Mouse (Mus musculus): Measurements from ENCODE around the gene Shc3.
A peak's percentile ranks its signal among the peaks of the same experiment; 100 is the strongest.

Shc3 gene

DNA sequence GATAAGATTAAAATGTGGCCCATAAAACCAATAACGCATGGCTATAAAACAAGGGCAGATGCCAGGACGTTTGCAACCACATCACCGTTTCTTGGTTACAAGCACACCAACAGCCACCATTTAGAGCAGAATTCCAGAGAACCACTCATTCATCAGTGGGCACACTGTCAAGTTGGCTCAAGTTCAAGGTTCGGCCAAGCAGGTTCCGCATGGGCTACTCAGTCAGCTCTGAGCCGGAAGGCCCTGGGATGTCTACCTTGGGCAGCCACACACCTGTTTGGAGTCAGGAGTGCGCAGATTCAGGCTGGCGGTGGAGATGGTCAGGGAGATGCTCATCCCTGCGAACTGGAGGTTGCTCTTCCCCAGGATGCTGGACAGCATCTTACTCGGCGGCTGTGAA lies 89.4 kb downstream of the Shc3 start:
- peak; percentile 76 for DNase-seq

DNA sequence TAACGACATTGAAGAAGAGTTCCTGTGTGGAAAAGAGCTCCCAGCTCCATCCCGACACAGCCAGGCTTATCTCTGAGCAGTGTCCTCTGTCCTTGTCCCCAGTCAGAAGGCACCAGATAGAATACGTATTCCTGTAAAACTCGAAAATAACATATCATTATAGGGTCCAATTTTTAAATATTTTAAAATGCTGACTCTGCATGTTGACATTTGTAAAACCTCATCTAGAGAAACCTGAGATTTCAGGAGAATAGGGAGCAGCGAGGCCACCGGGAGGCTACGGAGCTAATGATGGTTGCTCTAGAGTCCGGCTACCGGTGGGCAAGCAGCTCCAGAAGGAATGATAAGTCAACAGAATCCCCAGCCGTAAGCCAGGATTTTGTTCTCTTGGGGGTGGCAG lies 92.2 kb downstream of the Shc3 start:
- DNase-seq = no peak

- no peak for DNase-seq
These were observed 100.4 kb downstream of the Shc3 start for GRCm38 (mm10) chr13:51468697-51469250.

DNA sequence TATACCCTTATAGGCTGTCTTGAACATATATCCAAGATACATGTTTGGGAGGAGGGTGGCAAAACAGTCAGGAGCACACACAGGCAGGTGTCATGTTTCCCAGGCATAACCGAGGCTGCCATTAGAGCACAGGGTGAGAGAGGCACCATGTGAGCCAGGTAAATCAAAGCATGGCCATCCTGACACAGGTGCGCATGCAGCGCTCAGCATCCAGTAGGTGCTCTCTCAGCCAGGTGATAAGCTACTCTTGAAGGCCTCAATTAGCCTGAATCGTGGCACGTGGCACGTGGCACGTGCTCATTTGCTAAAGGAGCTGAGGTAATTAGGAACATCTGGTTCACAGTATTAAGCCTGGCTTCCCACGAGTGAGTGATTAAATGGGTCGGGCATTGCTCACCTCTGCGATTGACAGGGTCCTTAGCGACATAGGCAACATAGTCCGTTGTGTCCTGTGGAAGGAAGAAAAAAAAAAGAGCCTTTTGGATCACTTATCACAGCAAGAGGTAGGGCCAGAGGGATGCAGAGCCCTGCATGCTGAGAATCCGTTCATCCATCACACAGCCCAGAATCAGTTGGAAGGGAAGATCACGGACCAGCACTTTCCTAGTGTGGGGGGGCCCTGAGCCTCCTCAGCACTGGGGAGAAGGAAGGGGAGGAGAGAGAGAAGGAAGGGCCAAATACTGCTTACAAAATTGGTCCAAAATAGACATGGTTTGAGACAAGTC lies 102.9 kb downstream of the Shc3 start:
- DNase-seq = no peak

DNA sequence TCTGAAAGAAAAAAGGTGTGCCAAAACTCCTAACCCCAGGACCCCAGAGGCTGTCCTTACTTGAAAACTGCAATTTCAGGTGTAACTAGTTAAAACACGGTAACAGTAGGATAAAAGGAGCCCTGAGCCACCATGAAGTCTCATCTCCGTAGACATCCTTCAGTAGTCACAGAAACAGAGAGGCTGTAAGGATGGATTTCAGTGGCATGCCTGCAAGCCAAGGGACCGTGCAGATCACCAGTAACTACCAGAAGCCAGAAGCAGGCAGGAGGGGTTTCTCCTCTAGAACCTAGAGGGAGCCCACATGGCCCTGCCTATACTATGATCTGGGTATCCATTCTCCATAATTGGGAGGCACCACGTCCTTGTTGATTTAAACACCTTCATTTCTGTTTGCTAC lies 104.9 kb downstream of the Shc3 start:
- no peak for DNase-seq

DNA sequence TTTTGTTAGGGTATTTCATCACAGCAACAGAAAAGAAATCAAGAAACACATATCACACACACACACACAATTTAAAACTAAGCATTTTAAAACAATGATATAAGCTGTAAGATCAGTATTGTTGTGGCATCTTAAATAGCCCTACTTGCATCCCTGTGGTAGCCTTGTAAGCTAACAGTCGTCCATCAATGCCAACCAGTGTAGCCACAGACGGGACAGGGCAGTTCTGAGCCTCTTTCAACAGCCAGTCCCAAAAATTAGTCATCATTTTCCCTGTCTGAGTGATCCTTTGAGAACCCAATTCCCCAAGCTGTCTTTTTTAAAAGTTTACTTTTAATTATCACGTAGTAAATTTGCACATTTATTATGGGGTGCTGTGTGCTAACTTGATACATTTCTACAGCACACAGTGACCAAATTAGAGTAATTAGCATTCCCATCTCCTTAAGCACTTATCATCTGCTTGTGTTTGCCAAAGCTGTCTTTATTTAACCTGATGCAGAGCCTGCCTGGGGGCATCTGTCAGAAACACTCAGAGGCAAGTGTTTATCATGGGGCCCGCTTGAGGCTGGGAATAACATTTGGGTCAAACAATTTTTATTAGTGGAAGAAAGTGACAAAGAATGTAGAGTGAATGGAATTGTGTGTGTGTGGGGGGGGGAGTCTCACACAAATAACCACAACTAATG lies 112.9 kb downstream of the Shc3 start:
- no peak for DNase-seq

GRCm38 (mm10) chr13:51446550-51446949 lies 122.7 kb downstream of the Shc3 start:
- no peak for DNase-seq

DNA sequence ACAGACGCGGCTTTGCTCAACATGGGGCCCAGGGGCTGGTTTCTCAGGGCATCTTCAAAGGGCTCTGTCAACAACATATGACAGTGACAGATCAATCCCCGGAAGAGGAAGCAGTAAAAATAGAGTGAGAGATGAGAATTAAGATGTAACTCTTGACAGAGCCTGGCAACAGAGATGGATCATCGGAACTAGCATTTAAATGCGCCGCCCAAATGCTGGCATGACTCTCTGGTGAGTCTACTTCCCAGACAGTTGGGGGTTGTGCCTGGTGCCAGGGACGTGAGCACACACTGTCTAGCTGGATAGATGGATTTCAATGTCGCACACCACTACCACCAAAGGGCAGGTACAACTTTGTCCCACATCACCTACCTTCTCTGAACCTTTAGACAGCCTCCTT lies 126.3 kb downstream of the Shc3 start:
- no peak for DNase-seq

DNA sequence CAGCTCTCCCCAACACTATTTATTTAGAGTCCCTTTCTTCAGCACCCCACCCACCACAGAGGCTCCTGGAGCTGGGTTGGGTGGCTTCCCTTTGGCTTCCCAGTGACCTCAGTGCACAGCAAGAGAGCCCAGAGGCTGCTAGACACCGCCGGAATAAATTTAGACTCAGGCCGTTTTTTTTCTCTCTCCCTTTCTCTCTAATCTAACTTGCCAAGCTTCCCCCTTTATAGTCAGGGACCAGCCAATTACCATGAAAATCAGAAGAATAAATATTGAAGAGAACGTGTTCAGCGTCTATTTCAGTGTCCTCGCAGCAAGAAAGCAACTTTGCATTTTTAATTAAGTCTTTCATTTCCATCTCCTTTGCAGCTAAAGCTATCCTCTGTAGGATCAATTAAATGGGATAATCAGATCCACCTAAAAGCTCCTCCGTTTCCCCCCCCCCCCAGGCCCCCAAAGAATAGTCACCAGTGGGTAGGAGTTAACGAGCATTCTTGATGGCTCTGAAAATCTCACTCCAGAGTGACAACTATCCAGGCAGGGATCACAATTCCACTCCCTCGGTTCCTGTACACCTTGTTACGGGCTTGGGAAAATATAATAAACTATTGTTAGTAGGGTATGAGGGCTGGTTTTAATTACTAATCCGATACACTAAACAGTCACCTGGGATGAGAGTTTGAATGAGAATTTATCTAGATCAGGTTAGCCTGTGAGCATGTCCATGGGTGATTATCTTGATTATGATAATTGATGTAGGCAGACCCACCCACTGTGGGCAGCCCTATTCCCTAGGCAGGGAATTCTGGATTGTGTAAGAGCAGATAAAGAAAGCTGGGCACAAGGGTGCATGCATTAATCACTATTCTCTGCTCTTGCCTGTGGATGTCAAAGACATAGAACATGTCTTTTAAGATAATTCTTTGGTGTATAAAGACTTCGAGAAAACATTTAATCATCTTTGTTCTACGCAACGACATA lies 131.8 kb downstream of the Shc3 start:
- DNase-seq = no peak

GRCm38 (mm10) chr13:51435146-51435545 lies 134.1 kb downstream of the Shc3 start:
- DNase-seq = peak; percentile 71

DNA sequence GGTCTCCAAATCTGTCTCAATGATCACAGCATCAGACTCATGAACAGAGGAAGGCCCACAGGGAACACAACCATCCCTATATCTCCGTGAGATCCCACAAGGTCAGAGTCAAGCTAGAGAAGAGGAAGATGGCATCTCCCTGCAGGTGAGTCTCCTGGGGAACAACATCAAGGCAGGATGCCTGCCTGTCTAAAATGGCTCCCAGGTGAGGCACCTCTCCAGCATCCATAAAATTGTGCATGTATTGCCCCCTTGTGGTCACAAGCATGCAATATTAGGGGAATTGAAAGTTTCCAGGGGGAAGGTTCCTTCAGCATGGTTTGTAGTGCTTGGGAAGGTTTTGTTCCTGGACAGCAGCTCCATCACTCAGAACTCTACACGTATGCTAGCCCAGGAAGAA lies 134.8 kb downstream of the Shc3 start:
- DNase-seq = no peak

GRCm38 (mm10) chr13:51433371-51433770 lies 135.8 kb downstream of the Shc3 start:
- no peak for DNase-seq

- no peak for DNase-seq
These were observed 143.4 kb downstream of the Shc3 start for GRCm38 (mm10) chr13:51425662-51426443.

- DNase-seq = peak; percentile 80
These were observed 144.6 kb downstream of the Shc3 start for GRCm38 (mm10) chr13:51424647-51425046.

- DNase-seq = no peak
These were observed 145.6 kb downstream of the Shc3 start for GRCm38 (mm10) chr13:51423647-51424046.

DNA sequence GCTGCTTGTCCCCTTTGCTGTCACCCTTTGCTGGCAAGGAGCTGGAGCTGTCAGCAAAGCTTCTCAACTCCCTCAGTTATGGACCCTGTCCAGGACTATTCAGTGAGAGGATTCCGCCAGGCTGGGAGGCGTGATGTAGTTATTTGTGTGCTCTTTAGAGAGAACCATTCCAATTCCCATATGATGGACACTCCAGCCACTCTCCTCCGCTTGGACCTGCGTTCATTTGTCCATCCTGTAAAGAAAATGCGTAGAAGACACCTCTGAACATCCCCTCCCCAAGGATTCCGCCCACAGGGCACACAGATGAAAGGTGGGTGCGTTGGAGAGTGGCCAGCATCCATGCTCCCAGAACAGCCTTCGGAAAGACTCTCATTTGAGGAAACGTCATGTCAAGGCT lies 148.4 kb downstream of the Shc3 start:
- DNase-seq = no peak

GRCm38 (mm10) chr13:51419501-51419900 lies 149.7 kb downstream of the Shc3 start:
- no peak for DNase-seq

DNA sequence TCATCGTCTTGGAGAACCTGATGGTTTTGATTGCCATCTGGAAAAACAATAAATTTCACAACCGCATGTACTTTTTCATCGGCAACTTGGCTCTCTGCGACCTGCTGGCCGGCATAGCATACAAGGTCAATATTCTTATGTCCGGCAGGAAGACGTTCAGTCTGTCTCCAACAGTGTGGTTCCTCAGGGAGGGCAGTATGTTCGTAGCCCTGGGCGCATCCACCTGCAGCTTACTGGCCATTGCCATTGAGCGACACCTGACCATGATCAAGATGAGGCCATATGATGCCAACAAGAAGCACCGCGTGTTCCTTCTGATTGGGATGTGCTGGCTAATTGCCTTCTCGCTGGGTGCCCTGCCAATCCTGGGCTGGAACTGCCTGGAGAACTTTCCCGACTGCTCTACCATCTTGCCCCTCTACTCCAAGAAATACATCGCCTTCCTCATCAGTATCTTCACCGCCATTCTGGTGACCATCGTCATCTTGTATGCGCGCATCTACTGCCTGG lies 150.2 kb downstream of the Shc3 start:
- DNase-seq = no peak

- peak; percentile 95 for DNase-seq
These were observed 150.8 kb downstream of the Shc3 start for GRCm38 (mm10) chr13:51418268-51418941.

DNA sequence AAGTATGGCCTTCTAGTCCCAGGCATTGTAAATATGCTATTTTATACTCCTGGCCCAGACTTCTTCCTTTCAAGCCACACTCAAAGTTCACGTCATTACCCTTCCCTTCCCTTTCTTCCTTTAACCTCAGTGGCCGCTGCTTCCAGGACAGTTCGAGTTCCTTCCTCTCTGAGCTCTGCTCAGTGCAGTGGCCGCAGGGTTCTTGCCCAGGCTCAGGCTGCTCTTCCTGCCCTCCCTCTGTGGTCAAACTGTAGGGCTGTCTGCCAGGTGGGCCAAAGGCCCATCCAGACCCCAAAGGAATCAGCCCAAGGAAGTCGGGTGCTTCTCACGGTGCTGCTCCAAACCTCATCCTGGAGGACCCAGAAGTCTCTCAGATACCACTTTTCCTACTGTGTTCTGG lies 151.4 kb downstream of the Shc3 start:
- peak; percentile 66 for DNase-seq

DNA sequence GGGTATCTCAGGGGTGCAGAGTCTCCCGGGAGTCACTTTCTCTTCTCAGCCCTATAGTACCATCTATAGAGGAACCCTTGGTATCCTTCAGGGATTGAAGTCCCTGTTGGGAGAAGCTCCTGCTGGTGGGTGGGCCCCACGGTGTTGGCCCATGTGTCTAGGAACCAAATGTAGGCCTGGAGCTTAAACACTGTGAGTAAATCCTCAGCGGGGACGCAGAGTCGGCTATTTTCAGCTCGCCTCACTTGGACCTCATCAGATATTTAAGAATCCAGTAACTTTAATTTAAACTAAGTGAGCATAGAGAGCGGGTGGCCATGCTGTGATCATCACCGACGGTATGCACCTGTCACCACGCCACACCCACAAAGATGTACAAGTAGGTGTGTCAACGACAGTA lies 152.5 kb downstream of the Shc3 start:
- no peak for DNase-seq
